Mouse (Mus musculus) spleen, adult 18-20 months (tissue): ENCODE data around the gene Nudt3.

Source experiments
- DNase-seq, 2 experiments: peaks; one replicate each; pipeline ENCODE4 v3.0.0; 2022; ENCODE audit warnings: mixed read lengths in 2 of 2

Gene Nudt3

GRCm38 (mm10) chr17:27544551-27544950 lies 78.7 kb downstream of the Nudt3 start:
- DNase-seq = no peak

GRCm38 (mm10) chr17:27541984-27542383 lies 81.3 kb downstream of the Nudt3 start:
- no peak for DNase-seq

- DNase-seq = no peak
Observed at GRCm38 (mm10) chr17:27541261-27541660, 82.0 kb downstream of the Nudt3 start.

- DNase-seq = peak; percentile 73 to 89
Observed at GRCm38 (mm10) chr17:27534718-27535117, 88.6 kb downstream of the Nudt3 start.

GRCm38 (mm10) chr17:27533354-27533753 lies 89.9 kb downstream of the Nudt3 start:
- no peak for DNase-seq

GRCm38 (mm10) chr17:27532095-27532494 lies 91.2 kb downstream of the Nudt3 start:
- no peak for DNase-seq
